ENCODE assay signal across 8 mouse cellular contexts in genomic region chr9:21184733-21185132, GRCm38 (mm10). TPM values are rescaled to one million over a fixed set of nuclear protein-coding genes. Genes with fewer than 3 reads are reported as not detected.
A peak's percentile ranks its signal among the peaks of the same experiment; 100 is the strongest.
DNase-seq lines count a peak whose midpoint lies in the region; ATAC-seq and TF ChIP-seq lines count a peak whose summit lies in the region.

No protein-coding gene starts in this region.

- H3K4me1 ChIP-seq in heart, embryonic 13.5 days = peaks cover 53% of the 10 kb centered on the region
- peaks cover 4% of the 10 kb centered on the region; the same call in 1 of the 2 replicates for H3K4me1 ChIP-seq in midbrain, embryonic 15.5 days
- no peaks in the 10 kb centered on the region for H3K4me1 ChIP-seq in hindbrain, postnatal 0 days (ENCODE audit: insufficient read depth, low read length)

- no peak for TF ChIP-seq CTCF in layer of hippocampus, adult 2 months (conservative IDR thresholded peaks at IDR 0.05)
- no peak for TF ChIP-seq CTCF in hindbrain, postnatal 0 days (IDR thresholded peaks at IDR 0.05; ENCODE audit: low read depth)

- peak overlapping the region; percentile 43 for H3K27ac ChIP-seq in heart, embryonic 13.5 days (replicated peaks)
- no peak overlapping the region for H3K27ac ChIP-seq in midbrain, embryonic 15.5 days
- no peak overlapping the region for H3K27ac ChIP-seq in layer of hippocampus, adult 2 months
- H3K27ac ChIP-seq in hindbrain, postnatal 0 days = no peak overlapping the region

- peak overlapping the region; percentile 52 for H3K4me3 ChIP-seq in heart, embryonic 13.5 days
- H3K4me3 ChIP-seq in midbrain, embryonic 15.5 days = no peak overlapping the region
- H3K4me3 ChIP-seq in layer of hippocampus, adult 2 months = no peak overlapping the region
- no peak overlapping the region for H3K4me3 ChIP-seq in hindbrain, postnatal 0 days (ENCODE audit: low read length)

- no peaks in the 10 kb centered on the region for H3K27me3 ChIP-seq in heart, embryonic 13.5 days (replicated peaks)
- H3K27me3 ChIP-seq in midbrain, embryonic 15.5 days (replicated peaks) = peaks cover 23% of the 10 kb centered on the region
- no peaks in the 10 kb centered on the region for H3K27me3 ChIP-seq in hindbrain, postnatal 0 days (ENCODE audit: insufficient read depth, low read length)

- 37% methylated on average over 2 of the region's 2 CpGs for WGBS in heart, embryonic 13.5 days
- WGBS in midbrain, embryonic 15.5 days = 49% methylated on average over 2 of the region's 2 CpGs
- 32% methylated on average over 2 of the region's 2 CpGs for WGBS in hindbrain, postnatal 0 days

- peak overlapping the region; percentile 78 for H3K9ac ChIP-seq in heart, embryonic 13.5 days
- no peak overlapping the region for H3K9ac ChIP-seq in midbrain, embryonic 15.5 days
- H3K9ac ChIP-seq in hindbrain, postnatal 0 days (replicated peaks; ENCODE audit: low read length) = no peak overlapping the region

- no peak for ATAC-seq in heart, embryonic 13.5 days (ENCODE audit: extremely low read depth, insufficient number of reproducible peaks, low FRiP score, low TSS enrichment)
- no peak for ATAC-seq in midbrain, embryonic 15.5 days (replicated peaks)
- no peak for ATAC-seq in hindbrain, postnatal 0 days

- peak overlapping the region; percentile 71 for H3K4me2 ChIP-seq in heart, embryonic 13.5 days
- H3K4me2 ChIP-seq in midbrain, embryonic 15.5 days = no peak overlapping the region
- H3K4me2 ChIP-seq in hindbrain, postnatal 0 days (ENCODE audit: low read depth, low read length) = no peak overlapping the region

- DNase-seq in adrenal gland, postnatal 25 days = peak; percentile 63
- DNase-seq in cerebellum, postnatal 10 days = peak; percentile 96
- DNase-seq in kidney, postnatal 36 days = peak; percentile 67 to 80
- DNase-seq in right cerebral cortex, postnatal 4 days = no peak
- no peak for DNase-seq in layer of hippocampus, adult 2 months (ENCODE audit: low spot score in 2 of 2)
- DNase-seq in hindbrain, postnatal 0 days (ENCODE audit: low spot score) = no peak

- no peaks in the 10 kb centered on the region for H3K9me3 ChIP-seq in heart, embryonic 13.5 days
- no peaks in the 10 kb centered on the region for H3K9me3 ChIP-seq in midbrain, embryonic 15.5 days
- no peaks in the 10 kb centered on the region for H3K9me3 ChIP-seq in hindbrain, postnatal 0 days (ENCODE audit: low read length)

- H3K36me3 ChIP-seq in heart, embryonic 13.5 days = no peaks in the 10 kb centered on the region
- H3K36me3 ChIP-seq in midbrain, embryonic 15.5 days (replicated peaks) = no peaks in the 10 kb centered on the region
- no peaks in the 10 kb centered on the region for H3K36me3 ChIP-seq in hindbrain, postnatal 0 days (ENCODE audit: insufficient read depth, low read length)

RNA-seq across cellular contexts. Expression of gene Pde4a, which starts 19.2 kb away (rescaled TPM):
- 12.9 and 13.1 TPM in 2 replicates for total RNA-seq in adrenal gland, postnatal 25 days (2021)
- polyA plus RNA-seq in heart, embryonic 13.5 days (2015; fragmentation: Nextera tagmentation; extraction: Ambion mirVana) = 9.5 and 11.3 TPM in 2 replicates
- 42.7 and 44.5 TPM in 2 replicates for polyA plus RNA-seq in midbrain, embryonic 15.5 days (2015; fragmentation: Nextera tagmentation; extraction: Ambion mirVana)
- 10 to 100 TPM; 86.6 to 89.3 TPM for total RNA-seq in layer of hippocampus, adult 2 months (2021)
- 41.3 and 45.0 TPM in 2 replicates for total RNA-seq in hindbrain, postnatal 0 days (2014; rRNA removed)
- polyA plus RNA-seq in hindbrain, postnatal 0 days (2015; fragmentation: Nextera tagmentation; extraction: Ambion mirVana) = 46.4 and 47.7 TPM in 2 replicates

RNA-seq across cellular contexts. Expression of gene Cdc37, which starts 35.0 kb away (rescaled TPM):
- 190 and 202 TPM in 2 replicates for total RNA-seq in adrenal gland, postnatal 25 days (2021)
- polyA plus RNA-seq in heart, embryonic 13.5 days (2015; fragmentation: Nextera tagmentation; extraction: Ambion mirVana) = 222 and 230 TPM in 2 replicates
- polyA plus RNA-seq in midbrain, embryonic 15.5 days (2015; fragmentation: Nextera tagmentation; extraction: Ambion mirVana) = 215 and 226 TPM in 2 replicates
- 100 to 1,000 TPM; 144 to 150 TPM for total RNA-seq in layer of hippocampus, adult 2 months (2021)
- total RNA-seq in hindbrain, postnatal 0 days (2014; rRNA removed) = 20.1 and 21.4 TPM in 2 replicates
- 173 and 181 TPM in 2 replicates for polyA plus RNA-seq in hindbrain, postnatal 0 days (2015; fragmentation: Nextera tagmentation; extraction: Ambion mirVana)

RNA-seq across cellular contexts. Expression of gene Tyk2, which starts 53.7 kb away (rescaled TPM):
- total RNA-seq in adrenal gland, postnatal 25 days (2021) = 17.7 and 22.4 TPM in 2 replicates
- polyA plus RNA-seq in heart, embryonic 13.5 days (2015; fragmentation: Nextera tagmentation; extraction: Ambion mirVana) = 13.7 and 14.0 TPM in 2 replicates
- polyA plus RNA-seq in midbrain, embryonic 15.5 days (2015; fragmentation: Nextera tagmentation; extraction: Ambion mirVana) = 12.5 TPM in 2 replicates
- 10 to 100 TPM; 16.8 to 21.5 TPM for total RNA-seq in layer of hippocampus, adult 2 months (2021)
- total RNA-seq in hindbrain, postnatal 0 days (2014; rRNA removed) = 10.8 and 15.4 TPM in 2 replicates
- polyA plus RNA-seq in hindbrain, postnatal 0 days (2015; fragmentation: Nextera tagmentation; extraction: Ambion mirVana) = 5.7 and 6.2 TPM in 2 replicates

RNA-seq across cellular contexts. Expression of gene Keap1, which starts 54.4 kb away (rescaled TPM):
- 50.8 and 51.5 TPM in 2 replicates for total RNA-seq in adrenal gland, postnatal 25 days (2021)
- 51.1 and 52.7 TPM in 2 replicates for polyA plus RNA-seq in heart, embryonic 13.5 days (2015; fragmentation: Nextera tagmentation; extraction: Ambion mirVana)
- 75.4 and 78.7 TPM in 2 replicates for polyA plus RNA-seq in midbrain, embryonic 15.5 days (2015; fragmentation: Nextera tagmentation; extraction: Ambion mirVana)
- total RNA-seq in layer of hippocampus, adult 2 months (2021) = 10 to 100 TPM; 56.7 to 60.6 TPM
- 74.9 and 98.9 TPM in 2 replicates for total RNA-seq in hindbrain, postnatal 0 days (2014; rRNA removed)
- polyA plus RNA-seq in hindbrain, postnatal 0 days (2015; fragmentation: Nextera tagmentation; extraction: Ambion mirVana) = 59.4 and 60.9 TPM in 2 replicates

Comparison
In these comparisons a context has a peak if more than half of its experiments do, and no peak if none do; other contexts are left out.
1. DNase-seq: peak in adrenal gland, postnatal 25 days (single experiment), cerebellum, postnatal 10 days (2 of 2) and kidney, postnatal 36 days (2 of 2); none in right cerebral cortex, postnatal 4 days (single experiment), layer of hippocampus, adult 2 months (0 of 2) and hindbrain, postnatal 0 days (single experiment).